Mouse (Mus musculus) liver, embryonic 13.5 days (tissue): ENCODE results near the gene Susd2. TPM values are rescaled to one million over a fixed set of nuclear protein-coding genes. Genes with fewer than 3 reads are reported as not detected.

Source experiments
- ATAC-seq: fragments of 200-750 bp; cut with Nextera tagmentation; 2 replicates; pipeline ENCODE4 v1.8.0; 2017; ENCODE audit warnings: low read depth, mild to moderate bottlenecking, moderate number of reproducible peaks, moderate library complexity
- DNase-seq: peaks from one replicate; pipeline ENCODE4 v3.0.0; 2022
- H3K27ac ChIP-seq: fragments of 300-500 bp; sonication (generic); 2 replicates; pipeline ENCODE4 v1.5.1; 2015; ENCODE audit warnings: moderate library complexity, mild to moderate bottlenecking, inconsistent platforms
- H3K27me3 ChIP-seq: fragments of 300-500 bp; sonication (generic); 2 replicates; pipeline ENCODE4 v1.6.1; 2015; ENCODE audit warnings: mild to moderate bottlenecking, inconsistent platforms
- H3K36me3 ChIP-seq: fragments of 300-500 bp; sonication (generic); 2 replicates; pipeline ENCODE4 v1.6.1; 2015; ENCODE audit warnings: mild to moderate bottlenecking, inconsistent platforms
- H3K4me1 ChIP-seq: fragments of 300-500 bp; sonication (generic); replicated peaks from 2 replicates; pipeline ENCODE4 v1.6.1; 2015; ENCODE audit warnings: inconsistent platforms
- H3K4me2 ChIP-seq: fragments of 300-500 bp; sonication (generic); 2 replicates; pipeline ENCODE4 v1.6.1; 2015; ENCODE audit warnings: inconsistent platforms, mild to moderate bottlenecking, moderate library complexity
- H3K4me3 ChIP-seq: fragments of 300-500 bp; sonication (generic); replicated peaks from 2 replicates; pipeline ENCODE4 v1.5.1; 2015; ENCODE audit warnings: mild to moderate bottlenecking, inconsistent platforms
- H3K9ac ChIP-seq: fragments of 300-500 bp; sonication (generic); 2 replicates; pipeline ENCODE4 v1.6.1; 2015; ENCODE audit warnings: mild to moderate bottlenecking, inconsistent platforms
- H3K9me3 ChIP-seq: fragments of 300-500 bp; sonication (generic); replicated peaks from 2 replicates; pipeline ENCODE4 v1.6.1; 2016; ENCODE audit warnings: inconsistent platforms
- WGBS: fragments of 180-500 bp; shearing (Covaris S2); methylation state at CpG from one replicate; pipeline ENCODE4 v1.1.7; 2015; ENCODE audit not compliant: insufficient replicate concordance; 5-methylcytosine and 5-hydroxymethylcytosine counted together
- polyA plus RNA-seq: library from polyadenylated mRNA; unstranded; fragments of >200 nt; fragmentation: Nextera tagmentation; extraction: Ambion mirVana; gene quantifications from 2 replicates; pipeline ENCODE4 v1.2.1, GENCODE M21; 2015

The Susd2 gene
- polyA plus RNA-seq, 1 experiment from 2014 or later: 1.0 TPM

- H3K36me3 ChIP-seq: no peaks in the 10 kb centered on the region
- 0 out of 2 replicates have a peak, but pooled peaks cover 2% of the 10 kb centered on the region for H3K27me3 ChIP-seq
- peaks cover 15% of the 10 kb centered on the region for H3K4me1 ChIP-seq
- no peaks in the 10 kb centered on the region for H3K9me3 ChIP-seq
- no peak overlapping the region for H3K4me2 ChIP-seq
- no peak overlapping the region for H3K9ac ChIP-seq
- no peak overlapping the region for H3K4me3 ChIP-seq
- H3K27ac ChIP-seq: no peak overlapping the region
- 74% methylated on average over 11 of the region's 11 CpGs for WGBS
- no peak for ATAC-seq
- DNase-seq: no peak
These were observed 6.1 kb downstream of the Susd2 start for GRCm38 (mm10) chr10:75637711-75638110.

GRCm38 (mm10) chr10:75636084-75636786 lies 7.6 kb downstream of the Susd2 start:
- WGBS: 80% methylated on average over 12 of the region's 12 CpGs
- no peak for DNase-seq
- H3K4me3 ChIP-seq: no peak overlapping the region
- H3K27ac ChIP-seq: no peak overlapping the region
- peaks cover 5% of the 10 kb centered on the region; the same call in 1 of the 2 replicates for H3K27me3 ChIP-seq
- no peak overlapping the region for H3K9ac ChIP-seq
- H3K4me2 ChIP-seq: no peak overlapping the region
- ATAC-seq: no peak
- peaks cover 7% of the 10 kb centered on the region for H3K4me1 ChIP-seq
- H3K36me3 ChIP-seq: no peaks in the 10 kb centered on the region
- H3K9me3 ChIP-seq: no peaks in the 10 kb centered on the region

- WGBS: 3% methylated on average over 9 of the region's 9 CpGs
- peaks cover 7% of the 10 kb centered on the region for H3K4me1 ChIP-seq
- H3K9ac ChIP-seq: no peak overlapping the region
- H3K27me3 ChIP-seq: peaks cover 5% of the 10 kb centered on the region; the same call in 1 of the 2 replicates
- no peaks in the 10 kb centered on the region for H3K36me3 ChIP-seq
- peak; percentile 72 for DNase-seq
- H3K4me3 ChIP-seq: no peak overlapping the region
- H3K4me2 ChIP-seq: no peak overlapping the region
- H3K9me3 ChIP-seq: no peaks in the 10 kb centered on the region
- no peak overlapping the region for H3K27ac ChIP-seq
- peak; percentile 32; the same call in 1 of the 2 replicates for ATAC-seq
These were observed 8.1 kb downstream of the Susd2 start for GRCm38 (mm10) chr10:75635693-75636055.

GRCm38 (mm10) chr10:75635019-75635692 lies 8.7 kb downstream of the Susd2 start:
- Histone ChIP-seq H3K9me3 (no peaks in the 10 kb centered on the region), H3K9ac (no peak overlapping the region), H3K4me1 (peaks cover 7% of the 10 kb centered on the region), H3K27me3 (peaks cover 5% of the 10 kb centered on the region; the same call in 1 of the 2 replicates), H3K4me3 (no peak overlapping the region), H3K27ac (no peak overlapping the region), H3K4me2 (no peak overlapping the region), H3K36me3 (no peaks in the 10 kb centered on the region)
- WGBS: 55% methylated on average over 14 of the region's 14 CpGs
- DNase-seq (no peak), ATAC-seq (no peak; the same call in 1 of the 2 replicates)

- ATAC-seq: no peak
- H3K27ac ChIP-seq: no peak overlapping the region
- WGBS: 72% methylated on average over 8 of the region's 8 CpGs
- H3K9me3 ChIP-seq: no peaks in the 10 kb centered on the region
- H3K4me2 ChIP-seq: no peak overlapping the region
- no peak for DNase-seq
- H3K36me3 ChIP-seq: no peaks in the 10 kb centered on the region
- H3K4me1 ChIP-seq: peaks cover 7% of the 10 kb centered on the region
- peaks cover 5% of the 10 kb centered on the region; the same call in 1 of the 2 replicates for H3K27me3 ChIP-seq
- H3K9ac ChIP-seq: no peak overlapping the region
- no peak overlapping the region for H3K4me3 ChIP-seq
These were observed 9.2 kb downstream of the Susd2 start for GRCm38 (mm10) chr10:75634610-75635009.

GRCm38 (mm10) chr10:75633576-75634139 lies 10.2 kb downstream of the Susd2 start:
- no peaks in the 10 kb centered on the region for H3K36me3 ChIP-seq
- H3K9me3 ChIP-seq: no peaks in the 10 kb centered on the region
- H3K27ac ChIP-seq: no peak overlapping the region
- no peak for DNase-seq
- WGBS: 64% methylated on average over 13 of the region's 14 CpGs
- H3K4me1 ChIP-seq: peaks cover 7% of the 10 kb centered on the region
- ATAC-seq: no peak
- H3K9ac ChIP-seq: no peak overlapping the region
- no peak overlapping the region for H3K4me2 ChIP-seq
- no peak overlapping the region for H3K4me3 ChIP-seq
- peaks cover 5% of the 10 kb centered on the region; the same call in 1 of the 2 replicates for H3K27me3 ChIP-seq

GRCm38 (mm10) chr10:75633048-75633447 lies 10.8 kb downstream of the Susd2 start:
- no peak overlapping the region for H3K27ac ChIP-seq
- H3K9ac ChIP-seq: no peak overlapping the region
- no peaks in the 10 kb centered on the region for H3K9me3 ChIP-seq
- H3K36me3 ChIP-seq: no peaks in the 10 kb centered on the region
- H3K4me2 ChIP-seq: no peak overlapping the region
- no peak overlapping the region for H3K4me3 ChIP-seq
- ATAC-seq (no peak), DNase-seq (no peak)
- peaks cover 5% of the 10 kb centered on the region; the same call in 1 of the 2 replicates for H3K27me3 ChIP-seq
- WGBS: 72% methylated on average over 5 of the region's 5 CpGs
- H3K4me1 ChIP-seq: peaks cover 9% of the 10 kb centered on the region

- Histone ChIP-seq H3K27me3 (peaks cover 3% of the 10 kb centered on the region; the same call in 1 of the 2 replicates), H3K4me2 (no peak overlapping the region), H3K4me3 (no peak overlapping the region), H3K9me3 (no peaks in the 10 kb centered on the region), H3K27ac (no peak overlapping the region), H3K36me3 (no peaks in the 10 kb centered on the region), H3K9ac (no peak overlapping the region), H3K4me1 (peaks cover 11% of the 10 kb centered on the region)
- no peak for ATAC-seq
- no peak for DNase-seq
- 58% methylated on average over 5 of the region's 5 CpGs for WGBS
These were observed 11.2 kb downstream of the Susd2 start for GRCm38 (mm10) chr10:75632633-75633032.

- Histone ChIP-seq H3K4me2 (no peak overlapping the region), H3K9me3 (no peaks in the 10 kb centered on the region), H3K27ac (no peak overlapping the region), H3K4me1 (peaks cover 4% of the 10 kb centered on the region; the same call in 1 of the 2 replicates), H3K4me3 (no peak overlapping the region), H3K9ac (no peak overlapping the region), H3K27me3 (peaks cover 3% of the 10 kb centered on the region; the same call in 1 of the 2 replicates), H3K36me3 (no peaks in the 10 kb centered on the region)
- WGBS: 70% methylated on average over 3 of the region's 3 CpGs
- ATAC-seq (no peak), DNase-seq (no peak)
These were observed 16.3 kb downstream of the Susd2 start for GRCm38 (mm10) chr10:75627490-75627889.

- Histone ChIP-seq H3K4me1 (peaks cover 4% of the 10 kb centered on the region; the same call in 1 of the 2 replicates), H3K36me3 (no peaks in the 10 kb centered on the region), H3K4me2 (no peak overlapping the region), H3K4me3 (no peak overlapping the region), H3K27me3 (peaks cover 3% of the 10 kb centered on the region; the same call in 1 of the 2 replicates), H3K9ac (no peak overlapping the region), H3K9me3 (no peaks in the 10 kb centered on the region), H3K27ac (no peak overlapping the region)
- ATAC-seq (no peak), DNase-seq (no peak)
- 47% methylated on average over 3 of the region's 3 CpGs for WGBS
These were observed 16.8 kb downstream of the Susd2 start for GRCm38 (mm10) chr10:75626991-75627390.

- H3K4me3 ChIP-seq: no peak overlapping the region
- H3K27ac ChIP-seq: no peak overlapping the region
- ATAC-seq (no peak), DNase-seq (no peak)
- WGBS: 53% methylated on average over 6 of the region's 6 CpGs
- H3K9ac ChIP-seq: no peak overlapping the region
- H3K4me2 ChIP-seq: no peak overlapping the region
- no peaks in the 10 kb centered on the region for H3K27me3 ChIP-seq
- no peaks in the 10 kb centered on the region for H3K9me3 ChIP-seq
- peaks cover 4% of the 10 kb centered on the region; the same call in 1 of the 2 replicates for H3K4me1 ChIP-seq
- no peaks in the 10 kb centered on the region for H3K36me3 ChIP-seq
These were observed 17.9 kb downstream of the Susd2 start for GRCm38 (mm10) chr10:75625920-75626319.
